Mouse (Mus musculus) liver, embryonic 14.5 days (tissue): ENCODE measurements around the gene Sik3.

Experiments used
- CTCF ChIP-seq: IDR thresholded peaks from 2 replicates; pipeline ENCODE4 v1.5.1; 2016; ENCODE audit warnings: antibody characterized with exemption, low read depth, control low read depth
- EP300 ChIP-seq: IDR thresholded peaks from 2 replicates; pipeline ENCODE4 v1.6.1; 2016; ENCODE audit warnings: antibody characterized with exemption, low read depth

DNA sequence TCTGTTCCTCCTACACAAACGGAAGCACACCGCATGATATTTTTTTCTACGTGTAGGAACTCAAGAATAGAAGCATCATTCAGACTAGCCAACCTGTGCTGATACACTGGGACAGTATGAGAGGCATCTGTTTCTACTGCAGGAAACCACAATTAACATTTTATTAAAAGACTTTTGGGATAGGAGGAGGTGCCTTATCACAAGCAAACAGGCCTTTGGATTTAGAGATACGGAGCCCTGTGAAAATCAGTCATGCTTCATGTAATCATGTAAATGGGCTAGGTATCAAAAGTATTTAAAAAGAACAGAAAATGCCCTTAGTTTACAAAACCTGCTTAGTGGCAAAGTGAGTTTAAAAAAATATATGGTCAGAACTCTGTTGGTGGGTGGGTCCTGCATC is 136.1 kb downstream of the Sik3 start:
- no peak; the same call in 1 of the 2 replicates for TF ChIP-seq EP300
- TF ChIP-seq CTCF = no peak
